Mouse (Mus musculus) kidney, embryonic 14.5 days (tissue): ENCODE results near the gene Hspb8. TPM values are rescaled to one million over a fixed set of nuclear protein-coding genes. Genes with fewer than 3 reads are reported as not detected.
"Not testable (repeated sequence)": the region's sequence is repeated elsewhere in the genome, so short reads cannot be mapped to it uniquely, and the experiment has no call there.

Experiments
- ATAC-seq: fragments of 200-750 bp; cut with Nextera tagmentation; 2 replicates; pipeline ENCODE4 v1.8.0; 2017; ENCODE audit warnings: moderate number of reproducible peaks, mild to moderate bottlenecking, moderate TSS enrichment, moderate library complexity; ENCODE audit not compliant: low FRiP score, low TSS enrichment
- H3K27ac ChIP-seq: fragments of 300-500 bp; sonication (generic); 2 replicates; pipeline ENCODE4 v1.5.1; 2014; ENCODE audit warnings: low read depth, mild to moderate bottlenecking, low read length, moderate library complexity, mixed read lengths
- H3K27me3 ChIP-seq: fragments of 300-500 bp; sonication (generic); 2 replicates; pipeline ENCODE4 v1.6.1; 2014; ENCODE audit warnings: mild to moderate bottlenecking, low read length; ENCODE audit not compliant: control insufficient read depth, insufficient read depth
- H3K36me3 ChIP-seq: fragments of 300-500 bp; sonication (generic); 2 replicates; pipeline ENCODE4 v1.6.1; 2014; ENCODE audit warnings: low read length, mixed read lengths; ENCODE audit not compliant: control insufficient read depth, insufficient read depth
- H3K4me1 ChIP-seq: fragments of 300-500 bp; sonication (generic); 2 replicates; pipeline ENCODE4 v1.6.1; 2014; ENCODE audit warnings: low read length, mixed read lengths; ENCODE audit not compliant: control insufficient read depth, insufficient read depth
- H3K4me2 ChIP-seq: fragments of 300-500 bp; sonication (generic); replicated peaks from 2 replicates; pipeline ENCODE4 v1.6.1; 2014; ENCODE audit warnings: low read depth, mild to moderate bottlenecking, low read length
- H3K4me3 ChIP-seq: fragments of 300-500 bp; sonication (generic); 2 replicates; pipeline ENCODE4 v1.5.1; 2014; ENCODE audit warnings: mild to moderate bottlenecking, low read length
- H3K9ac ChIP-seq: fragments of 300-500 bp; sonication (generic); 2 replicates; pipeline ENCODE4 v1.6.1; 2014; ENCODE audit warnings: low read depth, mild to moderate bottlenecking, low read length, moderate library complexity
- H3K9me3 ChIP-seq: fragments of 300-500 bp; sonication (generic); 2 replicates; pipeline ENCODE4 v1.6.1; 2016; ENCODE audit warnings: low read length; ENCODE audit not compliant: control insufficient read depth
- WGBS: fragments of 180-500 bp; shearing (Covaris S2); extraction: QIAGEN DNeasy Blood & Tissue Kit; methylation state at CpG from one replicate; pipeline ENCODE4 v1.1.7; 2014; 5-methylcytosine and 5-hydroxymethylcytosine counted together
- polyA plus RNA-seq: library from polyadenylated mRNA; unstranded; fragments of >200 nt; fragmentation: Nextera tagmentation; extraction: Ambion mirVana; gene quantifications from 2 replicates; pipeline ENCODE4 v1.2.1, GENCODE M21; 2014

Gene Hspb8
- polyA plus RNA-seq, 1 experiment from 2014 or later, result 2.4 TPM

- Histone ChIP-seq H3K9me3 (no peaks in the 10 kb centered on the region), H3K9ac (no peak overlapping the region), H3K27me3 (no peaks in the 10 kb centered on the region), H3K27ac (no peak overlapping the region), H3K4me2 (no peak overlapping the region), H3K36me3 (no peaks in the 10 kb centered on the region), H3K4me1 (no peaks in the 10 kb centered on the region), H3K4me3 (no peak overlapping the region)
- no peak for ATAC-seq
- 27% methylated on average over 4 of the region's 4 CpGs for WGBS
These were observed 15.7 kb upstream of the Hspb8 start for GRCm38 (mm10) chr5:116438328-116438727.

GRCm38 (mm10) chr5:116436117-116436516 lies 13.5 kb upstream of the Hspb8 start:
- H3K4me1 ChIP-seq, result no peaks in the 10 kb centered on the region
- H3K4me3 ChIP-seq, result no peak overlapping the region
- H3K27me3 ChIP-seq, result no peaks in the 10 kb centered on the region
- H3K9ac ChIP-seq, result no peak overlapping the region
- H3K4me2 ChIP-seq, result no peak overlapping the region
- H3K27ac ChIP-seq, result no peak overlapping the region
- H3K9me3 ChIP-seq, result no peaks in the 10 kb centered on the region
- ATAC-seq, result no peak
- H3K36me3 ChIP-seq, result no peaks in the 10 kb centered on the region

GRCm38 (mm10) chr5:116434976-116435850 lies 12.5 kb upstream of the Hspb8 start:
- H3K9ac ChIP-seq, result no peak overlapping the region
- no peak overlapping the region for H3K4me2 ChIP-seq
- no peak overlapping the region for H3K27ac ChIP-seq
- ATAC-seq, result no peak
- WGBS, result 70% methylated on average over 13 of the region's 13 CpGs
- no peaks in the 10 kb centered on the region for H3K36me3 ChIP-seq
- no peaks in the 10 kb centered on the region for H3K27me3 ChIP-seq
- H3K4me3 ChIP-seq, result no peak overlapping the region
- no peaks in the 10 kb centered on the region for H3K4me1 ChIP-seq
- H3K9me3 ChIP-seq, result no peaks in the 10 kb centered on the region

- Histone ChIP-seq H3K4me1 (no peaks in the 10 kb centered on the region), H3K27ac (no peak overlapping the region), H3K36me3 (no peaks in the 10 kb centered on the region), H3K9ac (no peak overlapping the region), H3K4me2 (no peak overlapping the region), H3K27me3 (no peaks in the 10 kb centered on the region), H3K9me3 (no peaks in the 10 kb centered on the region), H3K4me3 (no peak overlapping the region)
- WGBS, result 59% methylated on average over 7 of the region's 7 CpGs
- ATAC-seq, result no peak
These were observed 10.2 kb upstream of the Hspb8 start for GRCm38 (mm10) chr5:116432871-116433270.

- H3K4me2 ChIP-seq, result no peak overlapping the region
These were observed 4.0 kb upstream of the Hspb8 start for GRCm38 (mm10) chr5:116426701-116427100.

GRCm38 (mm10) chr5:116425709-116426108 lies 3.0 kb upstream of the Hspb8 start:
- WGBS, result 73% methylated on average over 3 of the region's 3 CpGs
- H3K4me2 ChIP-seq, H3K4me1 ChIP-seq, H3K27me3 ChIP-seq, H3K9me3 ChIP-seq, H3K27ac ChIP-seq, H3K36me3 ChIP-seq, ATAC-seq, H3K9ac ChIP-seq, H3K4me3 ChIP-seq: not testable (repeated sequence)

More at GRCm38 (mm10) chr5:116426701-116427100, 4.0 kb upstream of the Hspb8 start:
- H3K4me1 ChIP-seq, result peaks cover 9% of the 10 kb centered on the region; the same call in 1 of the 2 replicates
- no peak overlapping the region for H3K4me3 ChIP-seq
- no peak for ATAC-seq
- WGBS, result 83% methylated on average over 2 of the region's 2 CpGs
- no peaks in the 10 kb centered on the region for H3K27me3 ChIP-seq
- no peak overlapping the region for H3K9ac ChIP-seq
- H3K9me3 ChIP-seq, result no peaks in the 10 kb centered on the region
- H3K27ac ChIP-seq, result no peak overlapping the region
- H3K36me3 ChIP-seq, result no peaks in the 10 kb centered on the region

- H3K4me3 ChIP-seq, result no peak overlapping the region
- no peaks in the 10 kb centered on the region for H3K36me3 ChIP-seq
- no peaks in the 10 kb centered on the region for H3K9me3 ChIP-seq
- peaks cover 9% of the 10 kb centered on the region; the same call in 1 of the 2 replicates for H3K4me1 ChIP-seq
- WGBS, result 57% methylated on average over 7 of the region's 7 CpGs
- H3K27me3 ChIP-seq, result no peaks in the 10 kb centered on the region
- H3K9ac ChIP-seq, result no peak overlapping the region
- 0 out of 2 replicates have a peak, but pooled peaks have one; percentile 22 for ATAC-seq
- H3K27ac ChIP-seq, result no peak overlapping the region
- H3K4me2 ChIP-seq, result no peak overlapping the region
These were observed 2.6 kb upstream of the Hspb8 start for GRCm38 (mm10) chr5:116425273-116425672.

- H3K4me3 ChIP-seq, result no peak overlapping the region
- no peak for ATAC-seq
- H3K4me1 ChIP-seq, result peaks cover 9% of the 10 kb centered on the region; the same call in 1 of the 2 replicates
- H3K4me2 ChIP-seq, result no peak overlapping the region
- 73% methylated on average over 8 of the region's 8 CpGs for whole genome bisulfite sequencing
- H3K27me3 ChIP-seq, result no peaks in the 10 kb centered on the region
- H3K36me3 ChIP-seq, result no peaks in the 10 kb centered on the region
- no peak overlapping the region for H3K9ac ChIP-seq
- H3K9me3 ChIP-seq, result no peaks in the 10 kb centered on the region
- no peak overlapping the region for H3K27ac ChIP-seq
These were observed 1.1 kb upstream of the Hspb8 start for GRCm38 (mm10) chr5:116423746-116424145.

- H3K36me3 ChIP-seq, result no peaks in the 10 kb centered on the region
- 50% methylated on average over 22 of the region's 22 CpGs for WGBS
- H3K9me3 ChIP-seq, result no peaks in the 10 kb centered on the region
- H3K4me2 ChIP-seq, result peak overlapping the region; percentile 56
- peak overlapping the region; percentile 26 for H3K4me3 ChIP-seq
- peaks cover 9% of the 10 kb centered on the region; the same call in 1 of the 2 replicates for H3K4me1 ChIP-seq
- H3K9ac ChIP-seq, result peak overlapping the region; percentile 47; the same call in 1 of the 2 replicates
- H3K27me3 ChIP-seq, result no peaks in the 10 kb centered on the region
- ATAC-seq, result no peak
- H3K27ac ChIP-seq, result no peak overlapping the region
These were observed 728 bp downstream of the Hspb8 start for GRCm38 (mm10) chr5:116421791-116422481.
